Mouse (Mus musculus): ENCODE measurements at regions not wholly inside any gene's neighbourhood (a gene's known extent, or its start where the extent isn't known, plus 50 kb on each side); places are given as distances from the start of the nearest gene placed in this dataset.

DNA sequence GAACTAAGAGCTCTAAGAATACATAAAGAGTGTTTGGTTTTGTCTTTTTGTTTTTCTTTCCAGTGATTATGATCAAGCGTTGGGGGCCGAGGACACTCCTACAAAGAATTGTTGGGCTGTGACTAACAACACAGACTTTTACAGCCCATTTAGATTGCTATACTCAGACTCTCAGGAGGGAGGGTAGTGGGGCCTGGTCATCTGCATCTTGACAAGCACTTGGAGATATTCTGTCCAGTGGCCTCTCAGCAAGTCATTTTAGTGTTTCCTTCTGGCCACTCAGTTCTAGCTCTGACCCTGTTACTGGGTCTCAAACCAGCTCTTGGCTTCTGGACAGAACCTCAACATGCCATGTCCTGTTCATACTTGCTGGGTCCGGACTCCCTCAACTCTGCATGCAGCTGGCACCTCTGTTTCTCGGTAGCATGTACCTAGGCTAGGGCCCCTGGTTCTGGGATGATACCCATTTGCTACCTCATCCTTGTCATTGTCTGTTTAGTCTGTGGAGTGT is 279.6 kb downstream of the Gm49356 start:
- H3K4me1 ChIP-seq (ENCODE audit: control insufficient read depth, insufficient read depth, low read depth, low read length), result no peaks in the 10 kb centered on the region
- 68% methylated on average over 4 of the region's 4 CpGs for WGBS

DNA sequence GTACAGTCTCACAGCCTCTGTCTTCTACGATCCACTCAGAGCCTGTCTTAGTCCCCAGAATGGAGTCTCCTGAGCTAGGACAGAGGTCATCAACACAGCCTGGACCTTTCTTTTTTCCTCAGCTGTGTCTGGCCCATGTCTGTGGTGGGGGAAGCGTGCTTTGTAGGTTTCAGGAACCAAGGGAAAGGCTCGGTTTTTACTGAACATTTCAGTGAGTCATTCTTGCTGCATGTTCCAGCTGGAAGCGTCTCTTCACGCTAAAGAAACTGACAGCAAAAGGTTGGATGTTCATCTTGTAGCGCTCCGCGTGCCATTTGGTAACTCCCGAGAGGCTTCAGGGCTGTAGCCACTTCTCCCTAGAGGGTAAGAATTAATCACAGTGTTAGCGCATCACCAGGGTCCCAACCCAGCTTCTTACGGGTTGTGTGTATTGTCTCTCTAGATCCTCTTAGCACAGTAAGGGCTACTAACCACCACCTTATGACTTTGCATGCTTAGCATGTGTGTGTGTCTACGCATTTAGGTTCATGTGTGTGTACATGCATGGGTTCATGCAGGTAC is 280.2 kb downstream of the Gm49356 start:
- Histone ChIP-seq H3K9ac (ENCODE audit: low read depth, low read length) (no peak overlapping the region), H3K27ac (ENCODE audit: low read depth, low read length) (no peak overlapping the region), H3K27me3 (replicated peaks; ENCODE audit: control insufficient read depth, insufficient read depth, low read length) (no peaks in the 10 kb centered on the region), H3K36me3 (ENCODE audit: control insufficient read depth, insufficient read depth, low read length) (no peaks in the 10 kb centered on the region), H3K9me3 (ENCODE audit: control insufficient read depth, low read length) (no peaks in the 10 kb centered on the region), H3K4me1 (ENCODE audit: control insufficient read depth, insufficient read depth, low read depth, low read length) (no peaks in the 10 kb centered on the region), H3K4me2 (ENCODE audit: low read length) (no peak overlapping the region), H3K4me3 (ENCODE audit: low read length) (no peak overlapping the region)
- no peak for ATAC-seq
- WGBS, result 84% methylated on average over 12 of the region's 12 CpGs

More for the DNA sequence above, 279.6 kb downstream of the Gm49356 start:
- H3K9me3 ChIP-seq (ENCODE audit: control insufficient read depth, low read length), result no peaks in the 10 kb centered on the region
- no peak overlapping the region for H3K9ac ChIP-seq (ENCODE audit: low read depth, low read length)
- no peak for ATAC-seq
- no peaks in the 10 kb centered on the region for H3K36me3 ChIP-seq (ENCODE audit: control insufficient read depth, insufficient read depth, low read length)
- no peak overlapping the region for H3K4me2 ChIP-seq (ENCODE audit: low read length)
- no peak overlapping the region for H3K4me3 ChIP-seq (ENCODE audit: low read length)
- H3K27me3 ChIP-seq (replicated peaks; ENCODE audit: control insufficient read depth, insufficient read depth, low read length), result no peaks in the 10 kb centered on the region
- H3K27ac ChIP-seq (ENCODE audit: low read depth, low read length), result no peak overlapping the region

DNA sequence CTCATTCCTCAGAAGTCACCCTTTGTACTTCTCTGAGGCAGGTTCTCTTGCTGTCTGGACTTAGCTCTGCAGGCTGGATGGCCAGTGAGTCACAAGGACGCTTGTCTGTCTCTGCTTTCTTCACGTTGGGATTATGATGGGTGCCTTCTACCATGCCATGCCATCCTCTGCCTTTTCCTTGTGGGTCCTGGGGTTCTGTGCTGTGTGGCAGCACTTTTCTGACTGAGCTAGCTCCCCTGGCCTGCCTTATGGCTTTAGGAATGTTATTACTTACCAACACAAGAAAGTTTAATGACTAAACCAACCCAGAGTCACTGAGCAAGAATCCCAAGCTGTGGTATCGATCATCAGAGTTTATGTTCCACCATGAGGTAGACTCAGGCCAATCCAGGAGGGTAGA is 280.7 kb downstream of the Gm49356 start:
- Histone ChIP-seq H3K9me3 (ENCODE audit: control insufficient read depth, low read length) (no peaks in the 10 kb centered on the region), H3K27me3 (replicated peaks; ENCODE audit: control insufficient read depth, insufficient read depth, low read length) (no peaks in the 10 kb centered on the region), H3K4me3 (ENCODE audit: low read length) (no peak overlapping the region), H3K36me3 (ENCODE audit: control insufficient read depth, insufficient read depth, low read length) (no peaks in the 10 kb centered on the region), H3K27ac (ENCODE audit: low read depth, low read length) (no peak overlapping the region), H3K4me1 (ENCODE audit: control insufficient read depth, insufficient read depth, low read depth, low read length) (no peaks in the 10 kb centered on the region), H3K4me2 (ENCODE audit: low read length) (no peak overlapping the region), H3K9ac (ENCODE audit: low read depth, low read length) (no peak overlapping the region)
- ATAC-seq, result no peak
- 91% methylated on average over 3 of the region's 3 CpGs for WGBS

DNA sequence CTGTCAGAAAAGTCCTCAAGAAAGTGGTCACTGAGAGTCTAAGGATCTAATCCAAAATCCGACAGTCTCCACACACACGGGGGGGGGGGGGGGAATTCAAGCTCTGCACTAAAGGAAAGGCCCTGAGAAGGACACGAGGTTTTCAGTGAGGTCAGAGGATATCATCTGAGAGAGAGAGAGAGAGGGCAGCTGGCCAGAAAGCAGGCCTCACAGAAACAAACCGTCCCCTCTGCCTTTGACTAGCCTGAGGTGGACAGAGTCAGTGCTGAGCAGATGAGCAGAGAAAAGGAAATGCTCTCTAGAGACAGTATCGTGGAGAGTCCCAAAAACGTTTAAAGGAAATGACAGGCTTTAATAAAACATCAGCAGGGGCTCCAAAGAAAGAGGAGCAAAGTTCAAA is 282.0 kb downstream of the Gm49356 start:
- no peak overlapping the region for H3K4me3 ChIP-seq (ENCODE audit: low read length)
- H3K9ac ChIP-seq (ENCODE audit: low read depth, low read length), result no peak overlapping the region
- WGBS, result 30% methylated on average over 6 of the region's 6 CpGs
- H3K36me3 ChIP-seq (ENCODE audit: control insufficient read depth, insufficient read depth, low read length), result no peaks in the 10 kb centered on the region
- H3K9me3 ChIP-seq (ENCODE audit: control insufficient read depth, low read length), result no peaks in the 10 kb centered on the region
- ATAC-seq, result no peak
- H3K4me1 ChIP-seq (ENCODE audit: control insufficient read depth, insufficient read depth, low read depth, low read length), result no peaks in the 10 kb centered on the region
- H3K27ac ChIP-seq (ENCODE audit: low read depth, low read length), result no peak overlapping the region
- H3K27me3 ChIP-seq (replicated peaks; ENCODE audit: control insufficient read depth, insufficient read depth, low read length), result no peaks in the 10 kb centered on the region
- no peak overlapping the region for H3K4me2 ChIP-seq (ENCODE audit: low read length)

DNA sequence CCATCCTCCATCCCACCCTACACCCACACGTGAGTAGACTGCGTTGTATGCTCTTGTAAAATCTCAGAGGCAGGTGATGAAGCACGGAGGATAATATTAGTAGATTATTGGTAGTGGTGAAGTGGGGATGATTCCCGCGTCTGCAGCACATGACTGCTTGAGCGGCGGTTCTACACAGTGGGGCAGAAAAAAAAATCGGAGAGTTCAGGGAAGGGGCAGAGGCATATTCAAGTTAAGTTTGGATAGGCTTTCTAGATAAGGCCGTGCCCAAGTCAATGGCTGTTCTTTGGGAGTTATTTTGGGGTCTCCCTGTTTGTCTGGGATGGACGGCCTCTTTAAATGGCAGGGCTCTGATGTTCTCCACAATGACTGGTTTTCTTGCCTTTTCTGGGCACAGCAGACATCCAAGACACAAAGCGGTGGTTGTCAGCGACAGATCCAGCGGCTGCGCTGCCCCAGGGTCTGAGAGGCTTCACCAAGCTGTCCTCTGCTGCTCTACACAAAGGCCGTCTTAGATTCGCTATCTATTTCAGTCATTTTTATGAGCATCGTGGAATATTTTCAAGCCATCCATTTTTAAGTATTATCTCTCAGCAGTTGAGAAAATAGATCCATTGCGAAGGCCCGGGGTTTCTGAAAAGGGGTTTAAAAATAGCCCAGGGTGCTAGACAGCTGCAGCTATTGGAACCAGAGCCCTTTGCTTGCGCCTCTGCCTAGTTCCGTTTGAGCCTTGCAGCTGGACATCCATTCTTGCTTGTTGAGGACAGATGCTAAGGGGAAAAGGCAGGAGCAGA is 284.6 kb downstream of the Gm49356 start:
- Histone ChIP-seq H3K27ac (ENCODE audit: low read depth, low read length) (peak overlapping the region; percentile 1; the same call in 1 of the 2 replicates), H3K4me2 (ENCODE audit: low read length) (no peak overlapping the region), H3K9ac (ENCODE audit: low read depth, low read length) (no peak overlapping the region), H3K4me3 (ENCODE audit: low read length) (no peak overlapping the region), H3K4me1 (ENCODE audit: control insufficient read depth, insufficient read depth, low read depth, low read length) (no peaks in the 10 kb centered on the region), H3K36me3 (ENCODE audit: control insufficient read depth, insufficient read depth, low read length) (no peaks in the 10 kb centered on the region), H3K9me3 (ENCODE audit: control insufficient read depth, low read length) (no peaks in the 10 kb centered on the region), H3K27me3 (replicated peaks; ENCODE audit: control insufficient read depth, insufficient read depth, low read length) (no peaks in the 10 kb centered on the region)
- peak; percentile 69 for ATAC-seq
- WGBS, result 69% methylated on average over 21 of the region's 21 CpGs

DNA sequence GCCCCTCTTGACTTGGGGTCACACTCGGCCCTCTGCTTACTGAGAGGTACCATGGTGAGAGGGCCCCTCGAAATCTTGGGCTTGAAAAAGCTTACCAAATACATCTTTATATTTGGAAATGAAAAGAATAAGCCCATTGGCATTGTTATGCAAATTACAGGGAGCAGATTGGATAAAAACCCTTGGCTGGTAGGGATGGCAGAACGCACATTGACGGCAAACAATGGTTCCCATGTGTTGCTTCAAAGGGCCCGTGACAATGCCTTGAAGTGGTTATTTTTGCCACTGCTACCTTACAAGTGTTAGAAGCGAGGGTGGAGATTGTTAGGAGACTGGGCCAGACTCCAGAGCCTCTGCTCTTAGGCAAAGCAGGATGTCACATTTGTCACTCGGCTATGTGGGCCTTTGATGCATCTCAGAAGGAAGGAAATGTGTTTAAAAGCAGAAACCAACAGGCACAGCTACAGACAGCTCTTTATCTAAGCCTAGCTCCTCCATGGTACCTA is 285.2 kb downstream of the Gm49356 start:
- no peaks in the 10 kb centered on the region for H3K9me3 ChIP-seq (ENCODE audit: control insufficient read depth, low read length)
- H3K9ac ChIP-seq (ENCODE audit: low read depth, low read length), result no peak overlapping the region
- H3K27ac ChIP-seq (ENCODE audit: low read depth, low read length), result peak overlapping the region; percentile 1; the same call in 1 of the 2 replicates
- H3K4me1 ChIP-seq (ENCODE audit: control insufficient read depth, insufficient read depth, low read depth, low read length), result no peaks in the 10 kb centered on the region
- no peak overlapping the region for H3K4me2 ChIP-seq (ENCODE audit: low read length)
- no peaks in the 10 kb centered on the region for H3K36me3 ChIP-seq (ENCODE audit: control insufficient read depth, insufficient read depth, low read length)
- H3K27me3 ChIP-seq (replicated peaks; ENCODE audit: control insufficient read depth, insufficient read depth, low read length), result no peaks in the 10 kb centered on the region
- ATAC-seq, result no peak
- WGBS, result 22% methylated on average over 7 of the region's 7 CpGs
- H3K4me3 ChIP-seq (ENCODE audit: low read length), result no peak overlapping the region

DNA sequence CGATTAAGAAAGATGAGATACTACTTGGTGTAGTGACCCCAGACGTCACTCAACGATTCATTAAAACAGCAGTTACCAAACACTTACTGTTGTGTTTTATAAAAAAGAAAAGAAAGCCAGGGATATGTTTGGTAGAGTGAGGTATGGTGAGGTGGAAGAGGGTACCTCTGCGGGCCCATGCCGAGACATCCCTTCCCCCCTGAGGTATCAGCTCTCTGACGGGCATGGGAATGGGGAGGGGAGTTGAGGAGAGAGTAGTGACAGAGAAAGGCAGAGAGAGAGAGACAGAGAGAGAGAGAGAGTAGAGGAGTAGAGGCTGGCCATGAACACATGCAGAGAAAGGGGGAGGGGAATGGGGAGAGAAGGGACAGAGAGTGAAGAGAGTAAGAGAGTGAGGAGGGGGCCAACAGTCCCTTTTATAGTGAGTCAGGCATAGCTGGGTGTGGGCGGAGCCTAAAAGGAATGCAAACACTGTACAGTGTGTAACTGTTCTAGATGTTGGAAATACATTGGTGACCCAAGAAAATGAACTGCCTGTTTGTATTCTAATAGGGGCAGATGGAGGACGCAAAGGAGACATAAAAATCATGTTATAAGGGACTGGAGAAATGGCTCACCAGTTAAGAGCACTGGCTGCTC is 285.9 kb downstream of the Gm49356 start:
- Histone ChIP-seq H3K4me1 (ENCODE audit: control insufficient read depth, insufficient read depth, low read depth, low read length) (no peaks in the 10 kb centered on the region), H3K9me3 (ENCODE audit: control insufficient read depth, low read length) (no peaks in the 10 kb centered on the region), H3K27ac (ENCODE audit: low read depth, low read length) (no peak overlapping the region), H3K4me3 (ENCODE audit: low read length) (no peak overlapping the region), H3K4me2 (ENCODE audit: low read length) (no peak overlapping the region), H3K27me3 (replicated peaks; ENCODE audit: control insufficient read depth, insufficient read depth, low read length) (no peaks in the 10 kb centered on the region), H3K9ac (ENCODE audit: low read depth, low read length) (no peak overlapping the region), H3K36me3 (ENCODE audit: control insufficient read depth, insufficient read depth, low read length) (no peaks in the 10 kb centered on the region)
- ATAC-seq, result no peak
- WGBS, result 64% methylated on average over 8 of the region's 8 CpGs

DNA sequence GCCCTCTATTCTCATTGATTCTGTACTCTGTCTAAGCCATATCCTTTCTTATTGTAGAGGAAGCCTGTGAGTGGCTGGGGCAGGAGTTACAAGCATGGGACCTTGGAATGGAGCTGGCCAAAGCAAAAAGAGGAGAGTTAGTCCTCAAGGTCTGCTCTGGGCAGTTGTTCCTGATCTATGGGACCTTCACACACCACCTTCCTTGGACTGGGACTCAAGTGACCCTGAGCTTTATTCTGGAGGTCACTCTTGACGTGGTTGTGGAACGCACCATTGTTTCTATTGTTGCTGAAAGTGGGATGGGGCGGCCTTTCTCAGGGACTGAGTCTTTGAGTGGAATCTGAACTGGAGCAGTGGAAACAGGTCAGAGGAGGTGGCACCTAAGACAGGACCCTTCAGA is 291.0 kb downstream of the Gm49356 start:
- WGBS, result 67% methylated on average over 3 of the region's 3 CpGs
- Histone ChIP-seq H3K4me3 (ENCODE audit: low read length) (no peak overlapping the region), H3K36me3 (ENCODE audit: control insufficient read depth, insufficient read depth, low read length) (no peaks in the 10 kb centered on the region), H3K9ac (ENCODE audit: low read depth, low read length) (no peak overlapping the region), H3K27ac (ENCODE audit: low read depth, low read length) (no peak overlapping the region), H3K27me3 (replicated peaks; ENCODE audit: control insufficient read depth, insufficient read depth, low read length) (no peaks in the 10 kb centered on the region), H3K4me2 (ENCODE audit: low read length) (no peak overlapping the region), H3K4me1 (ENCODE audit: control insufficient read depth, insufficient read depth, low read depth, low read length) (no peaks in the 10 kb centered on the region), H3K9me3 (ENCODE audit: control insufficient read depth, low read length) (no peaks in the 10 kb centered on the region)
- ATAC-seq, result no peak

DNA sequence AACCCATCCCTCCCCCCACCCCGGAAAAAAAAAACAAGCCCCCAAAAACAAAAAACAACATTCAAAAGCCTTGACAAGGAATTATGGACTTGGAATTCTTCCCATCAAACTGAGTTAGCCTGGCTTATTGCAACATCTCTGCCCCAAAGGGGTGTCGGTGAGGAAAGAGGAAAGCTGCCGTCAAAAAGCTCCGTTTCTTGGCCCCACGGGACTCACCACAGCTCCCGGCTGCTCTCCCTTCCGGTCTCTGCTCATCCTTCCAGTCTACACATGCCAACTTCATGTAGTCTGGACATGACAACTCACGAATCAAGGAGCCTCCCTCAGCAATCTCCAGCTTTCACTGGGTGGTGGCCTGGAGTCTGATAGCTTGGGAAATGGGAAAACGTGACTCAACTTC is 295.4 kb downstream of the Gm49356 start:
- no peaks in the 10 kb centered on the region for H3K36me3 ChIP-seq (ENCODE audit: control insufficient read depth, insufficient read depth, low read length)

More for the DNA sequence above, 295.4 kb downstream of the Gm49356 start:
- H3K4me1 ChIP-seq (ENCODE audit: control insufficient read depth, insufficient read depth, low read depth, low read length), result no peaks in the 10 kb centered on the region
- no peaks in the 10 kb centered on the region for H3K27me3 ChIP-seq (replicated peaks; ENCODE audit: control insufficient read depth, insufficient read depth, low read length)
- no peak overlapping the region for H3K4me3 ChIP-seq (ENCODE audit: low read length)
- no peak overlapping the region for H3K9ac ChIP-seq (ENCODE audit: low read depth, low read length)
- no peak overlapping the region for H3K27ac ChIP-seq (ENCODE audit: low read depth, low read length)
- H3K4me2 ChIP-seq (ENCODE audit: low read length), result no peak overlapping the region
- H3K9me3 ChIP-seq (ENCODE audit: control insufficient read depth, low read length), result no peaks in the 10 kb centered on the region
- ATAC-seq, result no peak
- 76% methylated on average over 9 of the region's 9 CpGs for WGBS
